Mouse (Mus musculus) CH12.LX (cell line): ENCODE data around the gene Zdhhc12. TPM values are rescaled to one million over a fixed set of nuclear protein-coding genes. Genes with fewer than 3 reads are reported as not detected.

Experiments used
- DNase-seq: peaks from one replicate; pipeline ENCODE4 v3.0.0-alpha.2; 2013; ENCODE audit errors: extremely low read depth
- H3K27ac ChIP-seq: 2 replicates; pipeline ENCODE4 v1.5.1; 2012; ENCODE audit warnings: low read depth, mild to moderate bottlenecking, control low read depth, moderate library complexity; ENCODE audit not compliant: insufficient read depth
- H3K27me3 ChIP-seq: replicated peaks from 2 replicates; pipeline ENCODE3; 2012; ENCODE audit warnings: inconsistent platforms
- H3K36me3 ChIP-seq, 2 experiments: replicated peaks in 1 of 2; 2 replicates each; pipeline versions ENCODE3 to v1.6.1; 2012; ENCODE audit warnings: inconsistent platforms in 1 of 2, low read length in 1 of 2, mild to moderate bottlenecking in 1 of 2, mixed read lengths in 1 of 2, moderate library complexity in 1 of 2; ENCODE audit not compliant: control insufficient read depth in 1 of 2, insufficient read depth in 1 of 2
- H3K4me1 ChIP-seq, 2 experiments: 2 replicates each; pipeline ENCODE4 v1.6.1; 2012; ENCODE audit warnings: inconsistent platforms in 1 of 2, moderate library complexity in 1 of 2; ENCODE audit not compliant: insufficient read depth in 2 of 2, control insufficient read depth in 1 of 2
- H3K4me2 ChIP-seq: 2 replicates; pipeline ENCODE4 v1.6.1; 2012; ENCODE audit warnings: low read depth, mild to moderate bottlenecking, control low read depth; ENCODE audit not compliant: poor library complexity, insufficient read depth, severe bottlenecking
- H3K4me3 ChIP-seq, 3 experiments: fragments of 150-350 bp in 1 of 3; sonication (generic) in 1 of 3; replicated peaks in 1 of 3; 2 replicates each; pipeline versions ENCODE3 to v1.5.1; 2011 to 2012; ENCODE audit warnings: low read depth in 2 of 3, low read length in 2 of 3, mild to moderate bottlenecking in 2 of 3, moderate library complexity in 2 of 3, control low read depth in 1 of 3, improper control_type of control experiment in 1 of 3, inconsistent platforms in 1 of 3, mixed read lengths in 1 of 3; ENCODE audit not compliant: poor library complexity in 1 of 3
- H3K79me2 ChIP-seq: replicated peaks from 2 replicates; pipeline ENCODE4 v1.6.1; 2012; ENCODE audit warnings: mild to moderate bottlenecking, moderate library complexity; ENCODE audit not compliant: control insufficient read depth, poor library complexity, insufficient read depth, severe bottlenecking; ENCODE audit errors: extremely low read depth
- H3K9ac ChIP-seq: 2 replicates; pipeline ENCODE4 v1.6.1; 2012; ENCODE audit warnings: low read depth, mild to moderate bottlenecking, control low read depth, moderate library complexity; ENCODE audit not compliant: insufficient read depth
- H3K9me3 ChIP-seq: replicated peaks from 2 replicates; pipeline ENCODE3; 2012; ENCODE audit warnings: low read length, inconsistent platforms, mixed read lengths
- BHLHE40 ChIP-seq: IDR thresholded peaks from 2 replicates; pipeline ENCODE4 v1.6.1; 2011; ENCODE audit warnings: mild to moderate bottlenecking, low read depth, low read length, improper control_type of control experiment
- CHD1 ChIP-seq: IDR thresholded peaks from 2 replicates; pipeline ENCODE4 v1.6.1; 2012; ENCODE audit warnings: low read depth, low read length, improper control_type of control experiment, inconsistent platforms
- CHD2 ChIP-seq: IDR thresholded peaks from 2 replicates; pipeline ENCODE4 v1.6.1; 2011; ENCODE audit warnings: low read length, improper control_type of control experiment
- CTCF ChIP-seq, 2 experiments: IDR thresholded peaks in 1 of 2; conservative IDR thresholded peaks in 1 of 2; 2 replicates each; pipeline ENCODE4 v1.5.1; 2011 to 2012; ENCODE audit warnings: low read depth in 2 of 2, low read length in 2 of 2, improper control_type of control experiment in 1 of 2, inconsistent platforms in 1 of 2, mild to moderate bottlenecking in 1 of 2, moderate library complexity in 1 of 2
- ELF1 ChIP-seq: IDR thresholded peaks from 2 replicates; pipeline ENCODE4 v1.6.1; 2014; ENCODE audit warnings: low read depth, mild to moderate bottlenecking, inconsistent platforms, low read length, improper control_type of control experiment
- EP300 ChIP-seq: IDR thresholded peaks from 2 replicates; pipeline ENCODE4 v1.6.1; 2011; ENCODE audit warnings: low read length, improper control_type of control experiment
- ETS1 ChIP-seq: conservative IDR thresholded peaks from 2 replicates; pipeline ENCODE4 v1.6.1; 2012; ENCODE audit warnings: low read depth, mild to moderate bottlenecking, inconsistent platforms, low read length, improper control_type of control experiment, moderate library complexity
- GABPA ChIP-seq: IDR thresholded peaks from 2 replicates; pipeline ENCODE4 v1.6.1; 2012; ENCODE audit warnings: low read depth, low read length, improper control_type of control experiment, inconsistent platforms; ENCODE audit not compliant: insufficient replicate concordance
- HCFC1 ChIP-seq: IDR thresholded peaks from 2 replicates; pipeline ENCODE4 v1.6.1; 2012; ENCODE audit warnings: low read depth, mild to moderate bottlenecking, inconsistent platforms, low read length, improper control_type of control experiment
- JUN ChIP-seq: IDR thresholded peaks from 2 replicates; pipeline ENCODE4 v1.6.1; 2011; ENCODE audit warnings: low read depth, mild to moderate bottlenecking, low read length, improper control_type of control experiment, moderate library complexity; ENCODE audit not compliant: insufficient read depth
- JUND ChIP-seq: conservative IDR thresholded peaks from 2 replicates; pipeline ENCODE4 v1.6.1; 2011; ENCODE audit warnings: low read depth, low read length, improper control_type of control experiment
- KAT2A ChIP-seq: IDR thresholded peaks from 2 replicates; pipeline ENCODE4 v1.6.1; 2012; ENCODE audit warnings: low read length, improper control_type of control experiment, inconsistent platforms; ENCODE audit not compliant: insufficient replicate concordance
- MAX ChIP-seq: IDR thresholded peaks from 2 replicates; pipeline ENCODE4 v1.6.1; 2011; ENCODE audit warnings: low read length, improper control_type of control experiment
- MAZ ChIP-seq: IDR thresholded peaks from 2 replicates; pipeline ENCODE4 v1.6.1; 2012; ENCODE audit warnings: low read depth, mild to moderate bottlenecking, inconsistent platforms, low read length, improper control_type of control experiment, moderate library complexity
- MEF2A ChIP-seq: IDR thresholded peaks from 2 replicates; pipeline ENCODE4 v1.6.1; 2014; ENCODE audit warnings: low read depth, mild to moderate bottlenecking, inconsistent platforms, low read length, improper control_type of control experiment, borderline replicate concordance
- MXI1 ChIP-seq: IDR thresholded peaks from 2 replicates; pipeline ENCODE4 v1.6.1; 2011; ENCODE audit warnings: mild to moderate bottlenecking, low read depth, low read length, improper control_type of control experiment
- MYC ChIP-seq: IDR thresholded peaks from 2 replicates; pipeline ENCODE4 v1.6.1; 2011; ENCODE audit warnings: low read depth, mild to moderate bottlenecking, improper control_type of control experiment, low read length
- NRF1 ChIP-seq: IDR thresholded peaks from 2 replicates; pipeline ENCODE4 v1.6.1; 2014; ENCODE audit warnings: low read depth, mild to moderate bottlenecking, inconsistent platforms, low read length, improper control_type of control experiment, moderate library complexity
- PAX5 ChIP-seq: IDR thresholded peaks from 2 replicates; pipeline ENCODE4 v1.6.1; 2012; ENCODE audit warnings: low read length, inconsistent platforms, mixed read lengths
- POLR2AphosphoS2 ChIP-seq: IDR thresholded peaks from 2 replicates; pipeline ENCODE4 v1.6.1; 2011; ENCODE audit warnings: low read depth, low read length, improper control_type of control experiment
- RAD21 ChIP-seq: IDR thresholded peaks from 2 replicates; pipeline ENCODE4 v1.6.1; 2011; ENCODE audit warnings: low read depth, mild to moderate bottlenecking, low read length, improper control_type of control experiment, moderate library complexity
- SIN3A ChIP-seq: IDR thresholded peaks from 2 replicates; pipeline ENCODE4 v1.6.1; 2012; ENCODE audit warnings: low read length, improper control_type of control experiment, inconsistent platforms
- SMC3 ChIP-seq: IDR thresholded peaks from 2 replicates; pipeline ENCODE4 v1.6.1; 2011; ENCODE audit warnings: low read depth, low read length, improper control_type of control experiment
- TCF12 ChIP-seq: IDR thresholded peaks from 2 replicates; pipeline ENCODE4 v1.6.1; 2014; ENCODE audit warnings: low read depth, mild to moderate bottlenecking, inconsistent platforms, low read length, improper control_type of control experiment
- USF2 ChIP-seq: conservative IDR thresholded peaks from 2 replicates; pipeline ENCODE4 v1.6.1; 2011; ENCODE audit warnings: low read depth, low read length, improper control_type of control experiment
- ZKSCAN1 ChIP-seq: IDR thresholded peaks from 2 replicates; pipeline ENCODE4 v1.6.1; 2012; ENCODE audit warnings: low read depth, inconsistent platforms, low read length, improper control_type of control experiment, borderline replicate concordance
- ZMIZ1 ChIP-seq: IDR thresholded peaks from 2 replicates; pipeline ENCODE4 v1.6.1; 2012; ENCODE audit warnings: low read depth, mild to moderate bottlenecking, inconsistent platforms, low read length, improper control_type of control experiment
- ZNF384 ChIP-seq: IDR thresholded peaks from 2 replicates; pipeline ENCODE4 v1.6.1; 2012; ENCODE audit warnings: low read depth, low read length, improper control_type of control experiment, inconsistent platforms
- dilution Hi-C: fragments of 300-500 bp; cut with MboI; formaldehyde crosslinking; loops from 2 replicates; pipeline ENCODE4 v1.14.3; 2020; ENCODE audit warnings: low sequenced_read_pairs; ENCODE audit not compliant: extremely low pct_unique_long_range_greater_than_20kb, extremely low pct_ligation_motif_present
- in situ Hi-C: fragments of 300-500 bp; cut with MboI; formaldehyde crosslinking; loops from 3 replicates; pipeline ENCODE4 v1.14.3; 2019; ENCODE audit warnings: low sequenced_read_pairs, low pct_ligation_motif_present, low pct_unique_long_range_greater_than_20kb, mixed read lengths
- polyA plus RNA-seq: library from polyadenylated mRNA; unstranded; fragments of >175 nt; gene quantifications from 2 replicates; pipeline ENCODE4 v1.2.1, GENCODE M21; 2012; ENCODE audit warnings: low read depth; ENCODE audit not compliant: insufficient read length
- total RNA-seq, 2 experiments: library from RNA; depleted of rRNA; stranded (reverse); fragments of 300-350 nt in 1 of 2; fragments of >200 nt in 1 of 2; gene quantifications; 2 replicates each; pipeline ENCODE4 v1.2.3; 2012 to 2014

Gene Zdhhc12
- total and polyA plus RNA-seq, 3 experiments, result 15.6 to 42.8 (median 36.5) TPM

DNA sequence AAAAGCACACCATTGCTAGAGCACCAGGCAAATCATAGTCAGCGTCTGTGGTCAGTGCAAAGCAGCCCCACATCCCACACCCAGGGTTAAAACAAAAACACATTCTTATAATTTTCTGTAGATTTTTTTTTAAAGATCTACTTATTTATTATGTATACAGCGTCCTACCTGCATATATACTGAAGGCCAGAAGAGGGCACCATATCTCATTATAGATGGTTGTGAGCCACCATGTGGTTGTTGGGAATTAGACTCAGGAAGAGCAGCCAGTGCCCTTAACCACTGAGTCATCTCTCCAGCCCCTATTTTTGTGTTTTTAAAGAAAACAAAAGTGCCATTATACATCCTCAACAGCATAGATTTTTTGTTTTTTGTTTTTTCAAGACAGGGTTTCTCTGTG lies 35.3 kb upstream of the Zdhhc12 start:
- no peaks in the 10 kb centered on the region for H3K9me3 ChIP-seq
- H3K27ac ChIP-seq, result no peak overlapping the region
- dilution Hi-C loops, result no loop called here
- no peaks in the 10 kb centered on the region for H3K79me2 ChIP-seq
- no peak overlapping the region for H3K4me3 ChIP-seq
- in situ Hi-C loops, result no loop called here
- no peaks in the 10 kb centered on the region for H3K27me3 ChIP-seq
- no peaks in the 10 kb centered on the region for H3K36me3 ChIP-seq
- H3K4me1 ChIP-seq, result peaks cover 0 to 18% of the 10 kb centered on the region in 2 experiments; a peak in 2 of 4 replicates
- DNase-seq, result peak; percentile 49
- no peak overlapping the region for H3K9ac ChIP-seq
- TF ChIP-seq ZKSCAN1 (no peak), MYC (peak; percentile 91), ZNF384 (peak; percentile 50), ELF1 (peak; percentile 23; the same call in 1 of the 2 replicates), MXI1 (no peak), CHD1 (no peak), MAX (peak; percentile 48; the same call in 1 of the 2 replicates), ETS1 (no peak), CTCF (conservative IDR thresholded peaks at IDR 0.05 in 1 of 2, IDR thresholded peaks at IDR 0.05 in 1 of 2; ENCODE audit: low read depth in 2 of 2, low read length in 2 of 2) (peak; percentile 30 to 88; a peak in 3 of 4 replicates), JUND (no peak), SMC3 (peak; percentile 58), RAD21 (peak; percentile 46), JUN (no peak)
- no peak overlapping the region for H3K4me2 ChIP-seq

DNA sequence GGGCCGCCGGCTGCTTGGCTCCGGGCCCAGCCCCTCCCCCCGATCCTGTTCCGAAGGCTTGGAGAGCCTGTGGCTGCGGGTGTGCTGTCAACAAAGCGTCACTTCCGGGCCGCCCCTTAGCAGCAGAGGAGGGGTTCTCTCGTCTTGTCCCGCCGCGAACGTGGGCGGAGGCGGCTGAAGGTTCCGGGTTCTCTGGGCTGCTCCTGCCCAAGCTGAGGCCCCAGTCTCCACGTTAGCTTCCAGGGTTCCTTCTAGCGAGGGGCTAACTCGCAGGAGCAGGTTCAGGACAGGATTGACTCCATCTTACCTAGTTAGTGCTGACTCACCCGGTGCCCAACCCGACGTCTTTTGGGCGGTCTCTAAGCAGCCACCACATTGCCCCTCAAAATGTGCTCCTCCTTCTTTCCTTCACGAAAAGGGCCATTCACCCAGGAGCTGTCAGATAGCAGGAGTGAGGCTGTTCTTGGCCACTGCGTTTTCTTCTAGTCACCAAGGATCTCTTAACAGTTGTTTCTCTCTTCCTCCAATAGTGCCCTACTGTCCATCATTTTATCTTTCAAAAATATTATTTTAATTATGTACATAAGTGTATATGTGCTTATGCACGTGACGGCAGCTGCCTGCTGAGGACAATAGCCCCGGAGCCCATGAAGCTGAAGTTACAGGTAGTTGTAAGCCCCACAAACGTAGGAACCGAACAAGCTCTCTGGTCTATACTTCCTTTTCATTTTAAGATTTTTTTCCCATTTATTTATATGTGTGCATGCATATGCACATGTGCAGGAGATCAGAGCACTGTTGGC lies 31.2 kb upstream of the Zdhhc12 start, which contains the start of gene Zer1:
Gene Zer1 (minus strand): TSS at position 114 of the 803 bp plus-strand sequence.
- dilution Hi-C loops, result no loop called here
- peak within 1 kb of the TSS; percentile 63 for H3K4me2 ChIP-seq
- H3K4me1 ChIP-seq, result peaks cover 4 to 34% of the 10 kb centered on the region in 2 experiments
- H3K36me3 ChIP-seq, result peaks cover 0 to 24% of the 10 kb centered on the region in 2 experiments
- in situ Hi-C loops, result loop anchor here (5.0 kb wide), 1 partner anchor 48 kb away; the partner anchor contains the start of gene Endog
- peak within 1 kb of the TSS; percentile 35 for H3K27ac ChIP-seq
- H3K27me3 ChIP-seq, result no peaks in the 10 kb centered on the region
- no peaks in the 10 kb centered on the region for H3K9me3 ChIP-seq
- no peaks in the 10 kb centered on the region for H3K79me2 ChIP-seq
- peak within 1 kb of the TSS; percentile 86 for H3K9ac ChIP-seq
- peak; percentile 90 for DNase-seq
- H3K4me3 ChIP-seq, result peak within 1 kb of the TSS; percentile 76 to 94 (median 88)
- TF ChIP-seq ZMIZ1 (peak; percentile 77), HCFC1 (peak; percentile 88), ELF1 (peak; percentile 86), EP300 (no peak), BHLHE40 (peak; percentile 74), POLR2AphosphoS2 (peak; percentile 47; the same call in 1 of the 2 replicates), TCF12 (peak; percentile 90), JUN (no peak), ZNF384 (no peak), USF2 (no peak), ETS1 (peak; percentile 48), MEF2A (peak; percentile 61), NRF1 (peak; percentile 45), MAX (no peak), MAZ (peak; percentile 74), ZKSCAN1 (no peak), MYC (peak; percentile 37; the same call in 1 of the 2 replicates), SIN3A (peak; percentile 91), CHD2 (peak; percentile 71; the same call in 1 of the 2 replicates), CHD1 (no peak), SMC3 (no peak), CTCF (conservative IDR thresholded peaks at IDR 0.05 in 1 of 2, IDR thresholded peaks at IDR 0.05 in 1 of 2; ENCODE audit: low read depth in 2 of 2, low read length in 2 of 2) (no peak), KAT2A (peak; percentile 72; the same call in 1 of the 2 replicates), PAX5 (no peak), GABPA (no peak; the same call in 1 of the 2 replicates)
